Mouse (Mus musculus): ENCODE measurements at regions not wholly inside any gene's neighbourhood (a gene's known extent, or its start where the extent isn't known, plus 50 kb on each side); places are given as distances from the start of the nearest gene placed in this dataset.

GRCm38 (mm10) chr4:5098411-5098810 is 305.3 kb upstream of the Impad1 start:
- TF ChIP-seq CTCF (conservative IDR thresholded peaks at IDR 0.05; ENCODE audit: low read length) (no peak), NANOG (IDR thresholded peaks at IDR 0.05; ENCODE audit: borderline replicate concordance, low read length) (peak; percentile 59; the same call in 1 of the 2 replicates), POU5F1 (IDR thresholded peaks at IDR 0.05; ENCODE audit: borderline replicate concordance, low read length) (no peak)

All from E14TG2a.4 (cell line).